Mouse (Mus musculus): ENCODE data around the gene Med13l. TPM values are rescaled to one million over a fixed set of nuclear protein-coding genes. Genes with fewer than 3 reads are reported as not detected.

Gene Med13l
- polyA plus RNA-seq, 1 experiment from 2014 or later, result 23.9 TPM

DNA sequence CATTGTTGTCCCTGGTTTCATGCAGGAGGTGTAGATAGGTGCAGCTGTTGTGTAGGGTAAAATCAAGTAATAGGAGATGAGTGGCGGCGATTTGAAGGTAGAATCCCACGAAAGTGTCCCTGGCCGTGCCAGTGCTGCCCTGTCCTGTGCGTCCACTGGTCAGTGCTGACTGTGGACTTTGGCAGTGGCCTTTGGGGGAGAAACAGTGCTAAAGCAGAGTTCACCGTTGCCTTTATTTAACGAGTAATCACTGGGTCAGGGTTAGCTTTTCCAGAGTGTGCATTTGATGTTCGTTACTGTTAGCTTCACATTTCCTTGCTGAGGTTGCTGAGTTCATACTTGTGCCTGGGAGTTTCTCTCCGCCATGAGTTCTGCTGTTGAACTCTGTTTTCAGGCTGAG lies 133.5 kb downstream of the Med13l start:
- H3K4me1 ChIP-seq, result peaks cover 36% of the 10 kb centered on the region
- no peak overlapping the region for H3K27ac ChIP-seq (replicated peaks)
- no peak overlapping the region for H3K9ac ChIP-seq (replicated peaks)
- no peaks in the 10 kb centered on the region for H3K27me3 ChIP-seq
- no peak overlapping the region for H3K4me3 ChIP-seq
- no peak for ATAC-seq (replicated peaks)
- no peaks in the 10 kb centered on the region for H3K36me3 ChIP-seq
- no peaks in the 10 kb centered on the region for H3K9me3 ChIP-seq
- H3K4me2 ChIP-seq (replicated peaks), result no peak overlapping the region
- 87% methylated on average over 9 of the region's 9 CpGs for WGBS

DNA sequence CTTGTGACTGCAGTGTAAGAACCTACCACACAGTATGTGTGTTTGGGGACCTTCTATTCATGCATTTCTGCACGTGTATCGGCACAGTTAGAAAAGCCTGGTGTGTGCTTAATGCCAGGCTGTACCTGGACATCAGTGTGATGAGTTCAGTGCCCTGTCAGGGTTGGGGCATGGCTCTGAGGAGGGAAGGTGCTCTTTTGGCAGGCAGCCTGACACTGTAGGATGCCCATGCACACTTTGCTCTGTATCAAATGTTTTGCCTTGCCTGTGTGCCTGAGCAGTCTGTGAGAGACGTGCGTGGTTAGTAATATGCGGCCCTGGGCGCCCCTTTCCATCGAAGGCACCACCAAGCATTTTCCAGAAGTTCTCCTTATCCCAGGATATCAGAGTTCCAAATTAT lies 136.6 kb downstream of the Med13l start:
- ATAC-seq (replicated peaks), result no peak
- Histone ChIP-seq H3K4me3 (no peak overlapping the region), H3K27me3 (no peaks in the 10 kb centered on the region), H3K27ac (replicated peaks) (no peak overlapping the region), H3K9me3 (no peaks in the 10 kb centered on the region), H3K4me1 (peaks cover 41% of the 10 kb centered on the region), H3K4me2 (replicated peaks) (no peak overlapping the region), H3K36me3 (no peaks in the 10 kb centered on the region), H3K9ac (replicated peaks) (no peak overlapping the region)
- WGBS, result 91% methylated on average over 7 of the region's 7 CpGs

DNA sequence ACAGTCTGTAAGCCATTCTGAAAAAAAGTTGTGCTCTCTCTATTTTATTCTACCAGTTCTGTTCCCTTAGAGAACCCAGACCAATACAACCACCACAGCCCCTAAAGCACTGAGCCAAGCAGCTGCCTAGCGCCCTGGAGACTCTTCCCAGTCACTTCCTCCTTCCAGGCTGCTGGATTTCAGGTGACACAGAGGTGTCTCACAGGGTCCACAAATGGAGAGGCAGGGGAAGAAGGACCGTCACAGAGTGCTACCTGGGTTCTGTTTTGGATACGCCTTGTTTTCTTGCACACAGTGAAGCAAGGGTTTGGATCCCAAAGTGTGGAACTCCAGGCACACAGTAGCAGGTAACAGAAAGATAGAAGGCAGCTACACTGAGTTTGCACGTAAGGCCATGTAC lies 140.5 kb downstream of the Med13l start:
- ATAC-seq (replicated peaks), result no peak
- 85% methylated on average over 4 of the region's 4 CpGs for WGBS
- peaks cover 54% of the 10 kb centered on the region for H3K4me1 ChIP-seq

DNA sequence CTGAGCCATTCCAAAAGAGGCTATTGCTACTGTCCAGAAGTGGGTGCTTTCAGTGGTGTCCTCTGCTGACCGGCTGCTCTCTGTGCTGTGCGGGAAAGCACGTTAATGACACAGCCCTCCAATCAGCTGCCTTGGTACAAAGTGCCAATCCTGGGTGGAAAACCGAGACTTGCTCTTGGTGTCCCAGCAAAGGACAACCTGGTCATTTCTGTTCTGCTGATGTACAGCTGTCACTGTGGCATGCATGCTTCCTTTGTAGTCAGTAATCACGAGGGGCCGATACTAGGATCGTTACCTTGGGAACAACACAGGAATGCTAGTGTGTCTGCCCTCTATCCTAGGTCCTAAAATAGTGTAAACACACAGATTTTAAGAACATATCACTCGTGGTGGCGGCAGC lies 142.2 kb downstream of the Med13l start:
- H3K36me3 ChIP-seq, result no peaks in the 10 kb centered on the region
- 14% methylated on average over 9 of the region's 9 CpGs for WGBS
- H3K4me3 ChIP-seq, result no peak overlapping the region
- no peak overlapping the region for H3K27ac ChIP-seq (replicated peaks)
- no peaks in the 10 kb centered on the region for H3K27me3 ChIP-seq
- no peak overlapping the region for H3K9ac ChIP-seq (replicated peaks)
- no peak overlapping the region for H3K4me2 ChIP-seq (replicated peaks)
- ATAC-seq (replicated peaks), result no peak
- H3K4me1 ChIP-seq, result peaks cover 65% of the 10 kb centered on the region
- H3K9me3 ChIP-seq, result no peaks in the 10 kb centered on the region

More for the DNA sequence above, 140.5 kb downstream of the Med13l start:
- Histone ChIP-seq H3K4me2 (replicated peaks) (no peak overlapping the region), H3K9me3 (no peaks in the 10 kb centered on the region), H3K27ac (replicated peaks) (no peak overlapping the region), H3K27me3 (no peaks in the 10 kb centered on the region), H3K4me3 (no peak overlapping the region), H3K9ac (replicated peaks) (no peak overlapping the region), H3K36me3 (no peaks in the 10 kb centered on the region)

GRCm38 (mm10) chr5:118704148-118704547 lies 143.7 kb downstream of the Med13l start:
- no peak overlapping the region for H3K4me3 ChIP-seq
- no peaks in the 10 kb centered on the region for H3K27me3 ChIP-seq
- H3K4me2 ChIP-seq (replicated peaks), result no peak overlapping the region
- no peak overlapping the region for H3K27ac ChIP-seq (replicated peaks)
- peaks cover 77% of the 10 kb centered on the region for H3K4me1 ChIP-seq
- no peak overlapping the region for H3K9ac ChIP-seq (replicated peaks)
- no peaks in the 10 kb centered on the region for H3K36me3 ChIP-seq
- H3K9me3 ChIP-seq, result no peaks in the 10 kb centered on the region
- no peak for ATAC-seq (replicated peaks)
- 81% methylated on average over 3 of the region's 3 CpGs for WGBS

- Histone ChIP-seq H3K27ac (replicated peaks) (peak overlapping the region; percentile 88; the same call in 1 of the 2 replicates), H3K9me3 (no peaks in the 10 kb centered on the region), H3K4me2 (replicated peaks) (no peak overlapping the region), H3K36me3 (no peaks in the 10 kb centered on the region), H3K27me3 (no peaks in the 10 kb centered on the region), H3K4me1 (peaks cover 85% of the 10 kb centered on the region), H3K9ac (replicated peaks) (no peak overlapping the region), H3K4me3 (no peak overlapping the region)
- ATAC-seq (replicated peaks), result no peak
- WGBS, result 81% methylated on average over 9 of the region's 9 CpGs
Measured at GRCm38 (mm10) chr5:118704960-118705359, 144.5 kb downstream of the Med13l start.

DNA sequence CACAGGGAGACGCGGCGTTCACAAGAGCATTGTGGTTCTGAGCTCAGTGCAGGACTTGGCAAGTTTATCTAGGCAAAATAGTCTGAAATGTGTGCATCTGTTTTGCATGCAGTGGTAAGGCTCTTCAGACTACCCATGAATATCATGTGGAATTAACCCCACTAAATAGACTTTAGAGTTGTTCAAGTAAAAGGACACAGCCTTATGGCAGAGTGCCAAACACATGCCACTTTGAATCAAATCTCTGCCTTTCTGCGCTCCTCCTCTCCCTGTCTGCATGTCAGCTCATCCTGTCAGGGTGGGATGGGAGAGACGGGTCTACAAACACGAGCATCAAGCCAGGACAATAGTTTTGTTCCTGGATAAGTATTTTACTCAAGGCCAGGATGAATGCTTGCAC lies 145.5 kb downstream of the Med13l start:
- no peaks in the 10 kb centered on the region for H3K36me3 ChIP-seq
- H3K4me1 ChIP-seq, result peaks cover 92% of the 10 kb centered on the region
- peak; percentile 42 for ATAC-seq (replicated peaks)
- H3K9me3 ChIP-seq, result no peaks in the 10 kb centered on the region
- H3K27me3 ChIP-seq, result no peaks in the 10 kb centered on the region
- no peak overlapping the region for H3K9ac ChIP-seq (replicated peaks)
- WGBS, result 17% methylated on average over 6 of the region's 6 CpGs
- peak overlapping the region; percentile 88 for H3K27ac ChIP-seq (replicated peaks)
- H3K4me2 ChIP-seq (replicated peaks), result peak overlapping the region; percentile 13; the same call in 1 of the 2 replicates
- no peak overlapping the region for H3K4me3 ChIP-seq

DNA sequence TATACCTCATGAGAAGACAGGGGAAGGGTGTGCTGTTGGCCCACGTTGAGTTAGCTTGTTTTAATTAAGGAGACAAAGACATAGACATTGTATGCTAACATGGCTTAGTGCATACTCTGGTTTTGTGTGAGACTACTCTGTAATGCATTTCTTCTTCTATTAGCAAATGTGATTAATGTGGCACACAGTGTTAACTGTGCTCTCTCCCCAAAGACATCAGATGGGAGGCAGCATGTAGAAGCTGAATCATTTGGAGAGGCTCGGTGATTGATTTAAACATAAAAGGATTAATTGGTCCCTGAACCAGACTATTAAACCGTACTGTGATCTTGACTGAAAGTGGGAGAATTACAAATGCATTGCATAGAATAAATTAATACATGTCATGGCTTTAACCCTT lies 145.9 kb downstream of the Med13l start:
- H3K4me2 ChIP-seq (replicated peaks), result peak overlapping the region; percentile 13; the same call in 1 of the 2 replicates
- peak overlapping the region; percentile 88 for H3K27ac ChIP-seq (replicated peaks)
- H3K9ac ChIP-seq (replicated peaks), result no peak overlapping the region
- 7% methylated on average over 3 of the region's 3 CpGs for WGBS
- peaks cover 92% of the 10 kb centered on the region for H3K4me1 ChIP-seq
- H3K27me3 ChIP-seq, result no peaks in the 10 kb centered on the region
- peak; percentile 53 for ATAC-seq (replicated peaks)
- no peak overlapping the region for H3K4me3 ChIP-seq
- no peaks in the 10 kb centered on the region for H3K9me3 ChIP-seq
- no peaks in the 10 kb centered on the region for H3K36me3 ChIP-seq

DNA sequence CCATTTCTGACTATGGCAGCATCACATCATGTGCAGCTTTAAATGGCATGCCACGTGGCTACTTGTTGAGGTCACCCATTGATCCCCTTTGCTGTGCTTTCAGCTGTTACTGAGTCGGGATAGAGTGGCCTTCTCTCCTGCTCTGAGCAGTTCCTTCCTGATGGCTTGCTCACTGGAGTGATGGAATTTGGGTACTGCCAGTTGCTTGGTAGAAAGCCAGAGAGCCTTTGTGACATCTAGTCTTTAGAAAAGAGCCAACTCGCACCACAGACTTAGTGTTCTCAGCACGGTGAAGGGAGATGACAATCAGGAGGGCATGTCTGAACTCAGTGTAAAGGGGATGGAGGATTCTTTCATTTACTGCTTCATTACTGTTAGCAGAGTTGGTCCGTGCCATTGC lies 147.0 kb downstream of the Med13l start:
- no peak overlapping the region for H3K9ac ChIP-seq (replicated peaks)
- H3K4me1 ChIP-seq, result peaks cover 93% of the 10 kb centered on the region
- no peak overlapping the region for H3K4me2 ChIP-seq (replicated peaks)
- peak overlapping the region; percentile 88 for H3K27ac ChIP-seq (replicated peaks)
- H3K36me3 ChIP-seq, result no peaks in the 10 kb centered on the region
- no peaks in the 10 kb centered on the region for H3K27me3 ChIP-seq
- ATAC-seq (replicated peaks), result no peak
- H3K4me3 ChIP-seq, result no peak overlapping the region
- 22% methylated on average over 5 of the region's 5 CpGs for WGBS
- H3K9me3 ChIP-seq, result no peaks in the 10 kb centered on the region

GRCm38 (mm10) chr5:118708215-118708949 lies 147.9 kb downstream of the Med13l start:
- Histone ChIP-seq H3K9me3 (no peaks in the 10 kb centered on the region), H3K9ac (replicated peaks) (no peak overlapping the region), H3K27ac (replicated peaks) (no peak overlapping the region), H3K27me3 (no peaks in the 10 kb centered on the region), H3K4me3 (no peak overlapping the region), H3K4me1 (peaks cover 88% of the 10 kb centered on the region), H3K4me2 (replicated peaks) (no peak overlapping the region), H3K36me3 (no peaks in the 10 kb centered on the region)
- ATAC-seq (replicated peaks), result 0 out of 2 replicates have a peak, but pooled peaks have one; percentile 27
- WGBS, result 65% methylated on average over 16 of the region's 16 CpGs

DNA sequence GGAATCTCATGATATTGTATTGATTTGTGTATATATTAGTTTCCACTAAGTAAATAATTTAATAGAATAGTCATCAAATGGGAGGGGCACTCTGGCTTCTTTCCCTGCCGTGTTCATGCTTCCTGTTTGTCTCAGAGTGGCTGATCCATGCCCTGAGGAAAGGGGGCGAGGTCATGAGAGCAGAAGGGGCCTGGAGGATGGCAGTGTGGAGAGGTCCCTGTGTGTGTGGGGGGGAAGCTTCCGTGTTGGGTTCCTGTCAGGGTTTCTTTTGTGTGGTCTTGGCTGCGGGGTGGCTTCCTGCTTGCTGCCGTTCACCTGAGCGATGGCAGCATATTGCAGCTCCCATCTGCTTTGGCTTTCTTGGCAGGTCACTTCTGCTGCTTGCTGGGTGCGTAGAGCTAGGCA lies 149.4 kb downstream of the Med13l start:
- Histone ChIP-seq H3K27ac (replicated peaks) (peak overlapping the region; percentile 44; the same call in 1 of the 2 replicates), H3K4me2 (replicated peaks) (no peak overlapping the region), H3K36me3 (no peaks in the 10 kb centered on the region), H3K9me3 (no peaks in the 10 kb centered on the region), H3K27me3 (no peaks in the 10 kb centered on the region), H3K4me1 (peaks cover 82% of the 10 kb centered on the region), H3K9ac (replicated peaks) (no peak overlapping the region), H3K4me3 (no peak overlapping the region)
- no peak for ATAC-seq (replicated peaks)
- 61% methylated on average over 7 of the region's 7 CpGs for WGBS

DNA sequence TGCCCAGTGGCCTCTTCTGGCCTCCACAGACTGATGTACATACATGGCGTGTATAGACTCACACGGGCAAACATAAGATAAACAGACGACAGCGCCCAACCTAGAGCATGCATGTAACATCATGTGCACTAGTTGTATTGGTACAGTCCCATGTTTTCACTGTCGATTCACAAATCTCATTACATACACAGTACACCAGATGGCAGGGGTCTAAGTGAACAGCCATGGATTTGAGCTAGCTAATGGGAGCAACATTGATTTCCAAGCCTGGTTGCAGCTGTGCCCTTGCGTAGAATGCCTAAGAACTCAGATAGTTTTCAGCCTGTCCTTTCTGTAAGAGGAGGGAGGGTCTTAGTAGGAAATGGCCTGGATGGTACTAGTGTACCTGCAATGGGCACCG lies 155.0 kb downstream of the Med13l start:
- ATAC-seq (replicated peaks), result peak; percentile 49; the same call in 1 of the 2 replicates
- Histone ChIP-seq H3K4me3 (no peak overlapping the region), H3K36me3 (no peaks in the 10 kb centered on the region), H3K9me3 (no peaks in the 10 kb centered on the region), H3K27me3 (no peaks in the 10 kb centered on the region), H3K9ac (replicated peaks) (no peak overlapping the region), H3K4me1 (peaks cover 55% of the 10 kb centered on the region), H3K4me2 (replicated peaks) (no peak overlapping the region), H3K27ac (replicated peaks) (no peak overlapping the region)
- WGBS, result 70% methylated on average over 7 of the region's 7 CpGs
